Mouse (Mus musculus): ENCODE measurements around the gene Sowahc.

DNA sequence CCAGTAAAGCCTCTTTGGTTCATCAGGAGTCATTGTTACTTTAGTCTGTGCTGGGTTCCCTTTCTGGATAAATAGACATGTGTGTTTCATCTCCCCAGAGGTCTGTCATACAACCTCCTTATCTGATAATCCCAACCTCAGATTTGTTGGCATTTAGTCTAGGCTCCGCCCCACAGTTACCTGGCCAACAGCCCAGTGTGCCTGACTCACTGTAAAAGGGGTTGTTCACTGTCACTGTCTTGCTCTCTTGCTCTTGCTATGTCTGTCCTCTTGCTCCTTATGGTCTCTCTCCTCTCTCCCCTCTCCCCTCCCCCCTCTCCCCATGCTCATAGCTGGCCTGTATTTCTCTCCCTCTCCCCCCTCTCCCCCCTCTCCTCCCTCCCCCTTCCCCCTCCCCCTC is 44.3 kb downstream of the Sowahc start:
- no peak for TF ChIP-seq CTCF (conservative IDR thresholded peaks at IDR 0.05; ENCODE audit: low read length)
- TF ChIP-seq NANOG (IDR thresholded peaks at IDR 0.05; ENCODE audit: borderline replicate concordance, low read length), result no peak
- no peak for TF ChIP-seq POU5F1 (IDR thresholded peaks at IDR 0.05; ENCODE audit: borderline replicate concordance, low read length)

Data from E14TG2a.4 (cell line).